Mouse (Mus musculus) adrenal gland, postnatal 0 days (tissue): Measurements from ENCODE around the gene Smyd4. TPM values are rescaled to one million over a fixed set of nuclear protein-coding genes. Genes with fewer than 3 reads are reported as not detected.

Source experiments
- microRNA-seq: library from miRNA; unstranded; fragments of <30 nt; microRNA quantifications from one replicate; pipeline ENCODE4, GENCODE M21; 2016; ENCODE audit warnings: borderline replicate concordance; ENCODE audit not compliant: insufficient number of aligned reads
- polyA plus RNA-seq: library from polyadenylated mRNA; unstranded; fragments of >200 nt; fragmentation: Nextera tagmentation; extraction: Ambion mirVana; gene quantifications from 2 replicates; pipeline ENCODE4 v1.2.1, GENCODE M21; 2015

Smyd4 gene
- polyA plus RNA-seq: 7.0 and 10.2 TPM in 2 replicates

DNA sequence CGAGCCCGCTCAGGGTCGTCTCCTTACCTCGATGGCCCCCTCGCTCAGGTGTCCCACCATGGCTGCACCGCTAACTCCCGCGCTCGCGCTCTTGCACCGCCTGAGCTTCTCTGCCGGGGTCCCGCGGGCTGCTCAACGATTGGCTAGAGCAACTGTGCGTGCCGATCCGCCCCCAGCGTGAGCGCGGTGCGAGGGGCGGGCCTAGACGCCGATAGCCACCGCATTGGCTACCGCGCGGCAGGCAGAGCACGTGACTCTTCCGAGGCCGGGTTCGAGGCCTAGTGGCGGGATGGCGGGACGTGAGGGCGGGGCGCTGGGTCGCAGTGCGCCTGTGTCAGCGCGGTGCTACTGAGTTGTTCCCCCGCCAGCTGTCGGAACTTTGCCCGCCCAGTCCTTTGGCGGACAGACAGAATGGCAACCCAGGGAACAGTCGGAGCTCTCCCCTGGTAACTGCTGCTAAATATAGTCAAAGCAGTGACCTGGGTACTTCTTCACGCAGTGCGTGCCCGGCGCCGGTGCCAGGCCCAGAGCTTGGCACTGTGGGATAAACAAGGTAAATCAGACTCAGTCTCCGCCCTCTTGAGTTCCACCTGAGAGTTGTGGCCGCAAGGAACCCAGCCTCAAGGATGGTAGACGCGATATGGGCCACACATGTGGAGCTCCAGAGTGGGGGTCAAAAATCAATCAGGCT lies at the start of gene Smyd4, which contains the start of gene Rpa1:
Gene Smyd4, plus strand, starts transcription at position 235 of the 691 bp plus-strand sequence.
Gene Rpa1, minus strand, starts transcription at position 126 of the 691 bp plus-strand sequence.

DNA sequence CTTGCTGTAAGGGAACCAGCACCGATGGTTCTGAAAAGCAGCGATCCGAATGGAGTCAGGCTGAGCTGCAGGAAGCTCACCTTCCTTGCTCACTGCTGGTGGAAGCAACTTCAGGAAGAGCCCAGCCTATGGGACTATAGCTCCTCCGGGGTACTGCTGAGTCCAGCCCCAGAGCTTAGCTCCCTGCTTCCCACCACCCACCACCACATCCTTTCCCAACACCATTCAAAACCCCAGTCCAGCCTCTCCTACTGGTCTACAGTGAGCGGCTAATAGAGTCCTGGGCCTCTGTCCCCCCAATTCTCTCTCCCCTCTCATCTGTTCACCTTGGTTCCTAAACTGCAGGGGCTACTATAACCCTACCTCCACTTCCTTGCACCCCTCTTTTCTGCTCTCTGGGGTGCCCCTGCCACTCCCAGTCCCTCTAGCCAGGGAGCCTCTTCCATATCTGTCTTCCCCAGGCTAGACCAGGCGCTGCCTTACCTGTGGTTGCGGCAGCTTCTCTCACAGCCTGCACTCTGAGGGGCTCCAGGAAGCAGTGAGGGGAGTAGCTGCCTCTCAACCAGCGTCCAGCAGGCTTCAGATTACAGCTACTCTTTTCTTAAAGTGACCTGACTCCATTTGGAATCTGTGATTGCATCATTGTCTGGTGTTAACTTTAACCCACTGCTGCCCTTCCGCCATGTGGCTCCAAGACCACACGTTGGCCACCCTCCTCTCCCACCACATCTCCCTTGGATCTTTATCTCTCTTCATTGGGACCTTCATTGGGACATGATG lies 74.0 kb downstream of the Smyd4 start, which contains the start of gene Serpinf1:
Gene Serpinf1, minus strand, starts transcription at position 689 of the 780 bp plus-strand sequence.

DNA sequence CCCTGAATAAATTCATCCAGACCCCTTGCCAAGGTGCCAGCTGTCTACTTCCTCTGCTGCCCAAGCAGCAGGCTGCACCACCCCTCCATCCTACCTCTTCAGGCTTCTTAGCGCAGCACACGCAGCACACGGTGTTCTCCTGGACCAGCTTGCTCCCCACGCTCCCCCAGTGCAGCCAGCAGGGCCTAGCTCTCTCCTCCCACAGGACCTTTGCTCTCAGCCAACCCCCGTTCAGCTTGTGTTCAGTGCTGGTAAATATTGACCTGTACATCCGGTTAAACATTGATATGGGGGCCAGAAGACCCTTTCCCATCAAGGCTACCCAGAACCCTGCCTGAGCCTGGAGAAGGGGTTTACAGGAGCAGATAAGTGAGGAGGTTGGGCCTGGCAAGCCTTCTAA lies 91.1 kb downstream of the Smyd4 start, which contains the start of gene Serpinf2:
Gene Serpinf2, minus strand, starts transcription at position 229 of the 400 bp plus-strand sequence.

DNA sequence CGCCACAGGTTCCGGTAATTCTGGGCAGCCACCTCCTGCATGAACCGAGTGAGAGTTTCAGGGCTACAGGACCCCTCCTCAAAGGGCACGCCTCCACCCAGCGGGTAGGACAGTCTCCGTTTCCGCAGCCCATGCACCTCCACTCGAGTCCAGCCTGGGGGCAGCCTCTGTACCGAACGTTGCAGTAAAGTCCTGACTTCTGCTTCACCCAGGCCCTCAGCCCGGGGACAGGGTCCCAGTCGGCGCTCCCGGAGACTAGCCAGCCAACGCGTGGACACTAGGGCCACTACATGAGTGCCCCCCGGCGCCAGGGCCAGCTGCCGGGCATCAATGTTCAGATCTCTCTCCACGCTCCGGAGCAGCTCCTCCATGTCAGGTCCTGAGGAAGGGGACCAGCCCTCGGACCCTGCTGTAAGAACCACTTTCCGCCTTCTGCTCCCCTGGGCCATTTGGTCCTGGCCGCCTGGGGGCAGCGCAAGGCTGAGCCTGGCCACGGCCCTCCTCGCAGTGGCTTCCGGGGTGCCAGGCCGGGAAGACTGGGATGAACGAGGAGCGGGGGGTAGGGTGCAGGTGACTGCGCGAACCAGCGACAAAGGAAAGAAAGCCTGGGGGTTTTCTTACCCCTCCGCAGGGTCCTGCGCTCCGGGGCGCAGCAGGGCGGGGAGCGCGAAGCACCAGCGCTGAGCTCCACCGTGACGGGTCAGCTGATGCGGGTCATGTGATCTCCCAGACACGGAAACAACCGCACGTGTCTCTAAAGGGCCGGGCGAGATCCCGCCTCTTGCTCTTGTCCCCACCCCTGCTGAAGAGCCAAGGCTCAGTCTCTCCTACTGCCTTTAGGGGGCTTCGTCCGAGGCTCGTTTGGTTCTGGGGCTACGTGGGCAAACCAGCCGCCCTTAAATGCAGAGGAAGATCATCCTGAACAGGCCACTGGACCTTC lies 106.0 kb downstream of the Smyd4 start, which contains the start of gene Wdr81:
Gene Wdr81, minus strand, starts transcription at position 727 of the 940 bp plus-strand sequence.

Small RNAs within 50 kb of the gene (microRNA-seq; reads per million reads assigned to microRNA genes)
- gene Gm47300: not detected

Other genes starting within 250 kb of the Smyd4 start
- gene Hic1, start 178.9 kb upstream of the Smyd4 start, polyA plus RNA-seq: 12.6 and 17.0 TPM in 2 replicates
- 23.0 and 25.9 TPM in 2 replicates for gene Ovca2, start 169.6 kb upstream of the Smyd4 start, polyA plus RNA-seq
- gene Dph1, start 157.2 kb upstream of the Smyd4 start, polyA plus RNA-seq: 16.5 and 28.3 TPM in 2 replicates
- gene Rtn4rl1, start 154.7 kb upstream of the Smyd4 start, polyA plus RNA-seq: 6.4 and 11.6 TPM in 2 replicates
- 36.9 and 55.4 TPM in 2 replicates for gene Rpa1, start 109 bp upstream of the Smyd4 start, polyA plus RNA-seq
- 146 and 196 TPM in 2 replicates for gene Serpinf1, start 74.3 kb downstream of the Smyd4 start, polyA plus RNA-seq
- 19.6 and 24.7 TPM in 2 replicates for gene Serpinf2, start 91.2 kb downstream of the Smyd4 start, polyA plus RNA-seq
- 3.8 and 4.2 TPM in 2 replicates for gene Wdr81, start 106.3 kb downstream of the Smyd4 start, polyA plus RNA-seq
- 24.9 and 26.6 TPM in 2 replicates for gene Tlcd2, start 113.3 kb downstream of the Smyd4 start, polyA plus RNA-seq
- gene Prpf8, start 138.4 kb downstream of the Smyd4 start, polyA plus RNA-seq: 21.3 and 27.5 TPM in 2 replicates
- gene Rilp, start 161.7 kb downstream of the Smyd4 start, polyA plus RNA-seq: 4.1 and 4.4 TPM in 2 replicates
- gene Scarf1, start 165.1 kb downstream of the Smyd4 start, polyA plus RNA-seq: 5.6 and 8.0 TPM in 2 replicates
- gene Slc43a2, start 183.3 kb downstream of the Smyd4 start, polyA plus RNA-seq: 8.5 and 9.5 TPM in 2 replicates
- 55.9 and 68.0 TPM in 2 replicates for gene Pitpna, start 239.7 kb downstream of the Smyd4 start, polyA plus RNA-seq